Mouse (Mus musculus): ENCODE data around the gene Cerk. TPM values are rescaled to one million over a fixed set of nuclear protein-coding genes. Genes with fewer than 3 reads are reported as not detected.
"Not testable (repeated sequence)": the region's sequence is repeated elsewhere in the genome, so short reads cannot be mapped to it uniquely, and the experiment has no call there.

Cerk gene
- polyA plus RNA-seq, 1 experiment from 2014 or later: 12.4 TPM

DNA sequence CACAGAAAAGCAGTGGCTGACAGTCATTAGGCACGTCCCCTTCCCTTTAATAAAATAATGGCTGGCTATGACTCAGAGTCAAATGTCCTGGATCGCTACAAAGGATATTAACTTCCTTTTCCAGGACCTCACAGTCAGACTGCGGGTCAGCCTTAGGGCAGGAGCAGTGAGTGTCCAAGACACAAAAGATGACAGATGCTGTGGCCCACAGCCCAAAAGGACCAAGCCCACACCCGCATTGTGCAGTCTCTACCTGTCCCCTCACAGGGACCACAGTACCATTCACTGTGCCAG is 16.2 kb downstream of the Cerk start:
- H3K4me2 ChIP-seq: no peak overlapping the region
- peak overlapping the region; percentile 66 for H3K27ac ChIP-seq (replicated peaks)
- peak overlapping the region; percentile 55 for H3K9ac ChIP-seq
- H3K9me3 ChIP-seq: no peaks in the 10 kb centered on the region
- peaks cover 13% of the 10 kb centered on the region for H3K36me3 ChIP-seq
- H3K4me1 ChIP-seq: peaks cover 69% of the 10 kb centered on the region
- WGBS: 68% methylated on average over 4 of the region's 4 CpGs
- 0 out of 2 replicates have a peak, but pooled peaks cover 2% of the 10 kb centered on the region for H3K27me3 ChIP-seq (replicated peaks)
- ATAC-seq (ENCODE audit: extremely low read depth, insufficient number of reproducible peaks, low FRiP score, low TSS enrichment): no peak
- no peak overlapping the region for H3K4me3 ChIP-seq

DNA sequence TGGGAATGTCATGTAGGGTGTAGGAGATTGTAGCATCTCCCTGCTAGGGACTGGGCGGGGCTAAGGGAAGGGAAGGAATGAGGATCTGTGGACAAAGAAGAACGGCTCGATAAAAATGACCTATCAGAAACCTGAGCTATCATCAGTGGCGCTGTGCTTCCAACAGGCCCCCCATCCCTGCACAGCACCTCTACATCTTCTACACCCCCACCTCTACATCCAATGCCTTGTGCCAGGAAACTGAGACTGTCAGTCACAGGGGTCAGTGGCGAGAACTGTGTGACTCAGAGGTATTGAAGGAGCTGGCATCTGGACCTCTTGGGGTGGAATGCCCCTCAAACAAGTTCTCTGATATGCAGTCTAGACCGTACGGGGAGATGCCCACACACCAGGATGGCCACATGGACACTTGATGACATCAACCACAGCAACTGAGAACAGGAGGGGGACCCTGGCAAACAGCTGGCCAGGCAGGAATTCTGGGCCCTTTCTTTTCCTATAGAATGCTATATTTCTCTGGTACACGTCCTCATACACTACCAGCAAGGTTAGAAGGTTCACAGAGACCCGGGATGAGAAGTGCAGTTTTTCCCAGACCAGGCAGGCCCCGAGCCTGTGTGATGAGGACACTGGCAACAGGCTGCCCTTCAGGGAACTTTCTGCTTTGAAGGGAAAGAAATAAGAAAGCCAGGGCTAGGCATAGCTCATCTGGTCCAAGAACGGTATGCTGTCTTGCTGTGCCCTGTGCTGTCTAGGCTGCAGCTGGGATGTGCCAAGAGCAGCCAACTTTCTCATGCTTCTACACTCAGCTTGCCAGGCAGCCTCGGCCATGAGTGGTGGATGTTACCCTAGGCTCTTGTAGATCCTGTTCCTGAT is 16.8 kb downstream of the Cerk start:
- no peak for ATAC-seq (ENCODE audit: extremely low read depth, insufficient number of reproducible peaks, low FRiP score, low TSS enrichment)
- WGBS: 63% methylated on average over 12 of the region's 12 CpGs
- peaks cover 63% of the 10 kb centered on the region for H3K4me1 ChIP-seq

DNA sequence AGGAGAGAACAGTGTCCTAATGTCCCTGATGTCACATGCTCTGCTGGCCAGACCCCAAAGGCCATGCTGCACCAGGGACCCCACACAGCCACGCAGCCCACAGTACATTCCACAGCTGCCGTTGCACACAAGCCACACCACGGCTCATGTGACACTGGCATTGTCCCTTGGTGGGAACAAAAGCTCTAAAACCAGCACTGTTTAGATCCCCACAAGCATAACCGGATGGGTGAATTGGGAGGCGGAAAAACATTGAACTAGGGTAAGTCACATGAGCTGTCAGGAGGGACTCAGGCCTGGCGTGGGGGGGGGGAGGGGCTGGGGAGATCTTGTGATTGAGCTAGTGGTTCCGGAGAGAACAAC is 17.5 kb downstream of the Cerk start:
- no peaks in the 10 kb centered on the region for H3K27me3 ChIP-seq (replicated peaks)
- peak overlapping the region; percentile 66 for H3K27ac ChIP-seq (replicated peaks)
- H3K9ac ChIP-seq: no peak overlapping the region
- no peak for ATAC-seq (ENCODE audit: extremely low read depth, insufficient number of reproducible peaks, low FRiP score, low TSS enrichment)
- no peak overlapping the region for H3K4me3 ChIP-seq
- no peaks in the 10 kb centered on the region for H3K9me3 ChIP-seq
- WGBS: 36% methylated on average over 7 of the region's 7 CpGs
- peaks cover 57% of the 10 kb centered on the region for H3K4me1 ChIP-seq
- peak overlapping the region; percentile 24 for H3K4me2 ChIP-seq
- H3K36me3 ChIP-seq: peaks cover 23% of the 10 kb centered on the region

More for the DNA sequence above, 16.8 kb downstream of the Cerk start:
- peak overlapping the region; percentile 66 for H3K27ac ChIP-seq (replicated peaks)
- H3K9ac ChIP-seq: peak overlapping the region; percentile 55
- H3K9me3 ChIP-seq: no peaks in the 10 kb centered on the region
- peaks cover 18% of the 10 kb centered on the region for H3K36me3 ChIP-seq
- no peaks in the 10 kb centered on the region for H3K27me3 ChIP-seq (replicated peaks)
- no peak overlapping the region for H3K4me3 ChIP-seq
- H3K4me2 ChIP-seq: peak overlapping the region; percentile 24

DNA sequence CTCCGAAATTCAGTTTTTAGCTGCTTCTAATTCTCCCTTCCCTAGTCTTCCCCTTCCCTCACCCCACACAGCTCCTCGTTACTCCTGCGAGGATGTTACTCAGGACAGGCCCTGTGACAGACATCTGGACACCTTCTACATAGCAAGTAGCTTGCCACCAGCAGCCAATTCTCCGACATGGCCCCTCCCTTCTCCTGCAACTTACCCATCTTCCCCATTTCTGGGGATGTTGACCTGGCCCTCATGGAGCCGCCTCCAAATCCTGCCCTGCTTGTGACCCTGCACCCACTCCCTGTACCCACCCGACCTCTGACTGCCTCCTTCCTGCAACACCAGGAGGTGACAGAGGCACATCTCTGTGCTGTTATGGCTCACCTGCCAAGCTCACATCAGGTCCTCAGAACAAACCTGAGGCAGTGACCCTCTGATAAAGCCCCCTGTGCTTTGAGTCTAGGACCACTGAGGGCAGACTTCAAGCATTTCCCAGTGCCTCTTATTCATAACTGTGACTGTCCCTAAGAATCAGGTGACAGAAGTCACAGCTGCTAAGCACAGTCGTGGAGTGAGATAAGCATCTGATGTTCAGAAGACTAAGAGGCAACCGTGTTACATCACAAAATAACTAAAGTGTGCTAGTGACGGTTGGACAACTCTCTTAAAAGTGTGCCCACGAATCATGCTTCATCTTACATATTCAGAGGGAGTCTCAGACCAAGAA is 18.0 kb downstream of the Cerk start:
- no peak for ATAC-seq (ENCODE audit: extremely low read depth, insufficient number of reproducible peaks, low FRiP score, low TSS enrichment)
- Histone ChIP-seq H3K9ac (no peak overlapping the region), H3K9me3 (no peaks in the 10 kb centered on the region), H3K4me3 (no peak overlapping the region), H3K27me3 (replicated peaks) (no peaks in the 10 kb centered on the region), H3K36me3 (peaks cover 26% of the 10 kb centered on the region), H3K27ac (replicated peaks) (peak overlapping the region; percentile 66), H3K4me1 (peaks cover 51% of the 10 kb centered on the region), H3K4me2 (no peak overlapping the region)
- 66% methylated on average over 10 of the region's 10 CpGs for WGBS

DNA sequence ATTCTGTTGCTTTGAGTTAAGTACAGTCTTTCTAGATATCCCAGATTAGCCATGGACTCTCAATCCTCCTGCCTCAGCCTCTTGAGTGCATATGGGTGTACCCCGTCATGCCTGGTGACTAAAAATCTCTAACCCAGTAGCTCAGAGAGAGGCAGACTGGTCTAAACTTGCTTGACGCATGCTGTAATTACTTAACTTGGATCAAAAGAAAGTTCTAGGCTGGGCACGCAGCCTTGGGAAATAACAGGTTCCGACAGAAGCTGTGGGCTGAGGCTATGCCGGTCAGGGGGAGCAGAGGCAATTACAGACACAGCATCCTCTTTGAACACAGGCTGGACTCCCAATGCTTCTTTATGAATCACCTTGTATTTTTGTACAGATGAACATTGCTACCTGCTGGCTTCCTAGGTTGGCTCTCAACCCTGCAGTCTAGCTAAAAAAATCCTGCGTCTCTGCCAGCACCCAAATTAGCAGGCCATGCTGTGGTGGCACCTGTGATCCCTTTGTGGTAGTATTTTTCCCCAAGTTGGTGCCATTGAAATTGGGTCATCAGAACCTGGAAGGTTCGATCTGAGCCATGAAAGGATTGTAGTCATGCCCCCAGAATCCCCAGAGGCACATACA is 18.8 kb downstream of the Cerk start:
- 89% methylated on average over 7 of the region's 7 CpGs for WGBS
- H3K27me3 ChIP-seq (replicated peaks): no peaks in the 10 kb centered on the region
- ATAC-seq (ENCODE audit: extremely low read depth, insufficient number of reproducible peaks, low FRiP score, low TSS enrichment): no peak
- peaks cover 34% of the 10 kb centered on the region for H3K36me3 ChIP-seq
- no peak overlapping the region for H3K9ac ChIP-seq
- H3K4me3 ChIP-seq: no peak overlapping the region
- H3K4me1 ChIP-seq: peaks cover 43% of the 10 kb centered on the region
- H3K9me3 ChIP-seq: no peaks in the 10 kb centered on the region
- no peak overlapping the region for H3K27ac ChIP-seq (replicated peaks)
- no peak overlapping the region for H3K4me2 ChIP-seq

DNA sequence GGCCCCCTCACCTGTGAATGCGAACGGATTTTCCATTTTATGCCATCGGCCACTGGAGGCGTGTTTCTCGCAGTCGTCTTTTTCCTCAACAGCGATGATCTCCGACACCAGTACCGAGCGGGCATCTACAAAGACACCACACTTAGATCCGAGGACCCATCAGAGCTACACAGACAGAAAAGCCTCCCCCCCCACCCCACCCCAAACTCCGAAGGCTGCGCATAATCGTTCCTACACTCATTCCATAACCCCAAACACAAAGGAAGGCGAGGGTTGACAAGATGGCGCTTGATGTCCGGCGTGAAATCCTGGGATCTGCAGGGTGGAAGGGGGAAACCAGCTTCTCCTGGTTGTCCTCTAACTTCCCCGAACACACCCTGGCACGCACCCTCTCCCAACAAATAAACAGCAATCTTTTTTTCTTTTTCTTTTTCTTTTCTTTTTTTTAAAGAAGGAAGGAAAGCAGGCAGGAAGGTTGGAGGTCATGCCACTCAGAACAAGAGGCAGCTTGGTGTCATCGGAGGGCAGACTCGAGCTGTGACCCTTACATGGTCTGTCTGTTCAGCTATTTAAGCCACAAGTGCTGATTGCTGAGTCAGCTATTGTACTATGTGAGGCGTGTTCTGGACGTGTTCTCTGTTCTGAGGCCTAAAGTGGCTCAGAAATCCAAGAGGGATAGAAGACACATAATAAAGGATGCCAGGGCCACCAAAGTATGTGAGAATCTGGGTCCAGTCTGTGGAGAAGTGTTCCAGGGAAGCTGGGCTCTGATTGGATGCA is 19.9 kb downstream of the Cerk start:
- Histone ChIP-seq H3K27ac (replicated peaks) (no peak overlapping the region), H3K4me2 (no peak overlapping the region), H3K4me3 (no peak overlapping the region), H3K36me3 (peaks cover 45% of the 10 kb centered on the region), H3K27me3 (replicated peaks) (no peaks in the 10 kb centered on the region), H3K9ac (no peak overlapping the region), H3K9me3 (peaks cover 5% of the 10 kb centered on the region; the same call in 1 of the 2 replicates), H3K4me1 (peaks cover 32% of the 10 kb centered on the region)
- WGBS: 83% methylated on average over 24 of the region's 24 CpGs
- no peak for ATAC-seq (ENCODE audit: extremely low read depth, insufficient number of reproducible peaks, low FRiP score, low TSS enrichment)

DNA sequence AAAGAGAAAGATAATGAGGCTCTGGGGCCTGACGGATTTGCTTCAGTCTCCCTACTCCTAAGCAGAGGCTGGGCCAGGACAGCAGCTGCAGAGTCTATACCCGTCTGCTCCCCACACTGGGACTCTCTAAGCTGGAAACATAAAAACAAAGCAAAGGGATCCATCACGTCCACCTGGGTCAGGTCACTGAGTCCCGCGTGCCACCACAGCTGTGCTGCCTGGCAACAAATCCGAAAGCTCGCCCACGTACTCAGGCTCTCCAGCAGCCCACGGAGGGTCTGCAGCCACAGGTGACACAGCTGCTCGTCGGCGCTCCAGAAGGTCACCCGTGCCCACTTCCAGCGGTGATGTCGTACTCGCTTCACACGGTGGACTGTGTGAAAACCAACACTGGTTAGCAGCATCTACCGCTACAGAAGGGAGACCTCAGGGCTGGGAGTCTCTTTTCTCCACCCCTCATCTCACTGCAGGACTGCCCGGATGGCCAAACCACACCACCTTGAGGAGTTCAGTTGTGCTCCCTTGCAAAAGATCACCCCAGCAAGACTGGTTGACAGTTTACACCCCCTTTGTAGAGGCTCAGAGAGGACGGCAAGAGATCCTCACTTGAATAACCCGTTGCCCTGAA is 21.1 kb downstream of the Cerk start:
- Histone ChIP-seq H3K4me2 (no peak overlapping the region), H3K4me3 (no peak overlapping the region), H3K9me3 (peaks cover 5% of the 10 kb centered on the region; the same call in 1 of the 2 replicates), H3K4me1 (peaks cover 21% of the 10 kb centered on the region), H3K27ac (replicated peaks) (no peak overlapping the region), H3K27me3 (replicated peaks) (no peaks in the 10 kb centered on the region), H3K9ac (no peak overlapping the region), H3K36me3 (peaks cover 45% of the 10 kb centered on the region)
- no peak; the same call in 1 of the 2 replicates for ATAC-seq (ENCODE audit: extremely low read depth, insufficient number of reproducible peaks, low FRiP score, low TSS enrichment)
- WGBS: 78% methylated on average over 21 of the region's 21 CpGs

DNA sequence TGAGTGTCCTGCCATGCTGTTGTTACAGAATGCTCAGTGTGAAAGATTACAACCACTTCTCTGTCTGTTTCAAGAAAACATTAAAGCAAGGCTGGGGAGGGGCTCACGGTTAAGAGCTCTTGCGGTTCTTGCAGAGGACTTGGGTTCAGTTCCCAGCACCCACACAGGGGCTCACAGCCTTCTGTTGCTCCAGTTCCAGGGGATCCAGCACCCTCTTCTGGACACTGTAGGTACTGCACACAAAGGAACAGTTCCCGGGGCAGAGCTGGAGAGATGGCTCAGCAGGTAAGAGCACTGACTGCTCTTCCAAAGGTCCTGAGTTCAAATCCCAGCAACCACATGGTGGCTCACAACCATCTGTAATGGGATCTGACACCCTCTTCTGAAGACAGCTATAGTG is 24.1 kb downstream of the Cerk start:
- not testable (repeated sequence) for H3K9me3 ChIP-seq; H3K4me3 ChIP-seq; H3K4me1 ChIP-seq; H3K27me3 ChIP-seq (replicated peaks); H3K9ac ChIP-seq; H3K4me2 ChIP-seq; ATAC-seq (ENCODE audit: extremely low read depth, insufficient number of reproducible peaks, low FRiP score, low TSS enrichment); H3K27ac ChIP-seq (replicated peaks)
- 95% methylated on average over 3 of the region's 3 CpGs for WGBS
- H3K36me3 ChIP-seq: peaks cover 62% of the 10 kb centered on the region

DNA sequence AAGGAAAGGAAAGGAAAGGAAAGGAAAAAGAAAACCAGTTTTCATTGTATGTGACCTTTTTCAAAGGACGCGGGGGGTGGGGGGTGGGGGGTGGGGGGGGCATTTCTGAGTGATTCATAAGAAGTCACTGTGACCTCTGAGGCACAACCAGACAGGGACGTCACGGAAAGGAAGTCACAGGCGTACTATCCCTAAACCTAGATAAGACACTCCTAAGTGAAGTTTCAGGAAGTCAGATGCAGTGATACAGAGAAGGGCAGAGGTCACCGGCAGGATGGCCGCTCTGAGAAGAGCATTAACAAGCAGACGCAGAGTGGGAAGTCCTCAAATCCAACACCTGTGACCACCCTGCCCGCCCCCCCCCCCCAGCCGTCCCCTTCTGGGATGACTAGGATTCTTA is 25.0 kb downstream of the Cerk start:
- WGBS: 45% methylated on average over 10 of the region's 10 CpGs
- H3K27ac ChIP-seq (replicated peaks): no peak overlapping the region
- peaks cover 66% of the 10 kb centered on the region for H3K36me3 ChIP-seq
- no peak for ATAC-seq (ENCODE audit: extremely low read depth, insufficient number of reproducible peaks, low FRiP score, low TSS enrichment)
- peaks cover 5% of the 10 kb centered on the region; the same call in 1 of the 2 replicates for H3K9me3 ChIP-seq
- H3K4me3 ChIP-seq: no peak overlapping the region
- no peak overlapping the region for H3K9ac ChIP-seq
- H3K4me1 ChIP-seq: peaks cover 8% of the 10 kb centered on the region
- no peak overlapping the region for H3K4me2 ChIP-seq
- H3K27me3 ChIP-seq (replicated peaks): no peaks in the 10 kb centered on the region

DNA sequence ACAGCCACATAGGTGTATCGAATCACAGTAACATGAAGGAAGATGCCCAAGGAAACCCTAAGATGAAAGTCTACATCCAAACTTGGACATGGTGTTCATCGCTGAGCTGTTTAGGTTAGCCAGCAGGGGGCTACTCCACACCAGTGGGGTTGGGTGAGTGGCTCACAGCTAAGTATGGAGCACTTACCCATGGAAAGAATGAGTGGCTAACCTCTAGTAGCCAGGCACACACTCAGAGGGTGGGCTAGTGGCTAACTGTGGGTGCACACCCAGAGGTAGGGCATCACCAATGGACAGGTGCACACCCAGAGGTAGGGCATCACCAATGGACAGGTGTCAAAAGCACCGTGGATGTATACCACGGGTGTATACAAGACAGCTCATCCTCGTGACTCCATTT is 26.2 kb downstream of the Cerk start:
- Histone ChIP-seq H3K9ac (no peak overlapping the region), H3K4me1 (peaks cover 8% of the 10 kb centered on the region), H3K9me3 (peaks cover 5% of the 10 kb centered on the region; the same call in 1 of the 2 replicates), H3K27ac (replicated peaks) (no peak overlapping the region), H3K36me3 (peaks cover 67% of the 10 kb centered on the region), H3K27me3 (replicated peaks) (no peaks in the 10 kb centered on the region), H3K4me2 (no peak overlapping the region), H3K4me3 (no peak overlapping the region)
- 80% methylated on average over 5 of the region's 5 CpGs for WGBS
- no peak for ATAC-seq (ENCODE audit: extremely low read depth, insufficient number of reproducible peaks, low FRiP score, low TSS enrichment)

Data from heart, embryonic 13.5 days (tissue).